Mouse (Mus musculus) forebrain, embryonic 11.5 days (tissue): ENCODE data around the gene Srr. TPM values are rescaled to one million over a fixed set of nuclear protein-coding genes. Genes with fewer than 3 reads are reported as not detected.

Source experiments
- ATAC-seq: fragments of 200-750 bp; cut with Nextera tagmentation; replicated peaks from 2 replicates; pipeline ENCODE4 v1.8.0; 2017; ENCODE audit warnings: moderate TSS enrichment; ENCODE audit not compliant: low FRiP score
- DNase-seq: peaks from one replicate; pipeline ENCODE4 v3.0.0-alpha.2; 2017; ENCODE audit warnings: low spot score
- H3K27ac ChIP-seq: fragments of 300-500 bp; sonication (generic); 2 replicates; pipeline ENCODE4 v1.5.1; 2014; ENCODE audit warnings: low read depth, low read length
- H3K27me3 ChIP-seq: fragments of 300-500 bp; sonication (generic); 2 replicates; pipeline ENCODE4 v1.6.1; 2014; ENCODE audit warnings: mild to moderate bottlenecking, low read length, mixed read lengths; ENCODE audit not compliant: control insufficient read depth, insufficient read depth
- H3K36me3 ChIP-seq: fragments of 300-500 bp; sonication (generic); 2 replicates; pipeline ENCODE4 v1.6.1; 2014; ENCODE audit warnings: mild to moderate bottlenecking, low read length, moderate library complexity, mixed read lengths; ENCODE audit not compliant: control insufficient read depth, insufficient read depth
- H3K4me1 ChIP-seq: fragments of 300-500 bp; sonication (generic); replicated peaks from 2 replicates; pipeline ENCODE4 v1.6.1; 2014; ENCODE audit warnings: low read length, mixed read lengths; ENCODE audit not compliant: control insufficient read depth, insufficient read depth
- H3K4me2 ChIP-seq: fragments of 300-500 bp; sonication (generic); 2 replicates; pipeline ENCODE4 v1.6.1; 2014; ENCODE audit warnings: low read depth, mild to moderate bottlenecking, low read length, moderate library complexity, mixed read lengths; ENCODE audit not compliant: severe bottlenecking
- H3K4me3 ChIP-seq: fragments of 300-500 bp; sonication (generic); 2 replicates; pipeline ENCODE4 v1.5.1; 2014; ENCODE audit warnings: low read depth, low read length
- H3K9ac ChIP-seq: fragments of 300-500 bp; sonication (generic); 2 replicates; pipeline ENCODE4 v1.6.1; 2014; ENCODE audit warnings: low read length
- H3K9me3 ChIP-seq: fragments of 300-500 bp; sonication (generic); 2 replicates; pipeline ENCODE4 v1.6.1; 2016; ENCODE audit warnings: low read length, mixed read lengths; ENCODE audit not compliant: control insufficient read depth
- whole genome bisulfite sequencing: fragments of 180-500 bp; shearing (Covaris S2); extraction: QIAGEN DNeasy Blood & Tissue Kit; methylation state at CpG from one replicate; pipeline ENCODE4 v1.1.7; 2014; 5-methylcytosine and 5-hydroxymethylcytosine counted together
- polyA plus RNA-seq: library from polyadenylated mRNA; unstranded; fragments of >200 nt; fragmentation: Nextera tagmentation; extraction: Ambion mirVana; gene quantifications from 2 replicates; pipeline ENCODE4 v1.2.1, GENCODE M21; 2014

Srr gene
- polyA plus RNA-seq, 1 experiment from 2014 or later: 26.3 TPM

GRCm38 (mm10) chr11:74897678-74898516 lies 27.9 kb downstream of the Srr start, which contains the start of gene Tsr1:
TSS of gene Tsr1 (plus strand) at chr11:74898071.
- H3K27me3 ChIP-seq: no peaks in the 10 kb centered on the region
- peak; percentile 95 for DNase-seq
- H3K36me3 ChIP-seq: peaks cover 3% of the 10 kb centered on the region
- WGBS: under 1% methylated on average over 54 of the region's 54 CpGs
- H3K27ac ChIP-seq: peak within 1 kb of the TSS; percentile 79
- H3K4me3 ChIP-seq: peak within 1 kb of the TSS; percentile 88
- ATAC-seq: peak; percentile 87
- H3K4me1 ChIP-seq: no peaks in the 10 kb centered on the region; the same call in 1 of the 2 replicates
- H3K9ac ChIP-seq: peak within 1 kb of the TSS; percentile 85
- H3K9me3 ChIP-seq: no peaks in the 10 kb centered on the region
- H3K4me2 ChIP-seq: peak within 1 kb of the TSS; percentile 84

DNA sequence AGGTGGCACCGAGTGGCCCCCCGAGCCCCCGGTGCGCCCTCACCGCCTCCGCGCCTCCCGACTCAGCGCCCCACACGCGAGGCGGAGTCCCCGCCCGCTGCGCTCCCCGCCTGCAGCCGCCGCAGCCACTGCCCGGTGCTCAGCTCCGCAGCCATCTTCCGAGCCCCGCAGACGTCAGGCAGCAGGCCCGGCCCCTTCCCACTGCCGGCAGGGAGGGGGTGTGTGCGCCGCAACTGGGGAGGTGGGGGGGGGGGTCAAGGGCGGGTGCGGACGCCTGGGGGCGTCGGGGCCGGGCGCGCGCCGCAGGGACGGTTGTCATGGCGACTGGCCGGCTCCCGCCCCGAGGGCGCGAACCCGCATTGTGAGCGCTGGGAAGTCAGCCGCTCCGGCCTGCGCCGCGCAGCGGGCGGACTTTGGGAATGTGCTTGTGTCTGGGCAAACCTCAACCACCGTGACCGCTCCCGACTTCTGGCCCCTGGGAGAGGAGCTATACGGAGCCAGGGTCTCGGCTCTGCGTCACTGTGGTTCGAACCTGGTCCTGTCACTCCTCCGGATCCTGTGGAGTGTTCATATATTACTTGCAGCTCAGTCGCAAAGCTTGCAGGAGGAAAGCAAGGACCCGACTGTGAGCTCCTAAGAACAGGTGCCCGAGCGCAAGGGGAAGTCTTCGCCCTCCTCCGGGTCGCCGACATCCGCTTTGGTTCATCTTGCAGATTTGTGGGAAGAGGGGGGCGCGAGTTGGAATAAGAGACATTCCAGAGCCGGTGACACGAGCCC lies 28.7 kb downstream of the Srr start, which contains the start of gene Sgsm2:
TSS of gene Sgsm2 (minus strand) at position 160 of the 777 bp plus-strand sequence.
- ATAC-seq: peak; percentile 77
- peak; percentile 92 for DNase-seq
- Histone ChIP-seq H3K36me3 (peaks cover 2% of the 10 kb centered on the region), H3K27ac (peak within 1 kb of the TSS; percentile 79), H3K27me3 (no peaks in the 10 kb centered on the region), H3K4me2 (peak within 1 kb of the TSS; percentile 84), H3K9me3 (no peaks in the 10 kb centered on the region), H3K9ac (peak within 1 kb of the TSS; percentile 85), H3K4me3 (peak within 1 kb of the TSS; percentile 88), H3K4me1 (no peaks in the 10 kb centered on the region; the same call in 1 of the 2 replicates)
- WGBS: 1% methylated on average over 60 of the region's 74 CpGs

DNA sequence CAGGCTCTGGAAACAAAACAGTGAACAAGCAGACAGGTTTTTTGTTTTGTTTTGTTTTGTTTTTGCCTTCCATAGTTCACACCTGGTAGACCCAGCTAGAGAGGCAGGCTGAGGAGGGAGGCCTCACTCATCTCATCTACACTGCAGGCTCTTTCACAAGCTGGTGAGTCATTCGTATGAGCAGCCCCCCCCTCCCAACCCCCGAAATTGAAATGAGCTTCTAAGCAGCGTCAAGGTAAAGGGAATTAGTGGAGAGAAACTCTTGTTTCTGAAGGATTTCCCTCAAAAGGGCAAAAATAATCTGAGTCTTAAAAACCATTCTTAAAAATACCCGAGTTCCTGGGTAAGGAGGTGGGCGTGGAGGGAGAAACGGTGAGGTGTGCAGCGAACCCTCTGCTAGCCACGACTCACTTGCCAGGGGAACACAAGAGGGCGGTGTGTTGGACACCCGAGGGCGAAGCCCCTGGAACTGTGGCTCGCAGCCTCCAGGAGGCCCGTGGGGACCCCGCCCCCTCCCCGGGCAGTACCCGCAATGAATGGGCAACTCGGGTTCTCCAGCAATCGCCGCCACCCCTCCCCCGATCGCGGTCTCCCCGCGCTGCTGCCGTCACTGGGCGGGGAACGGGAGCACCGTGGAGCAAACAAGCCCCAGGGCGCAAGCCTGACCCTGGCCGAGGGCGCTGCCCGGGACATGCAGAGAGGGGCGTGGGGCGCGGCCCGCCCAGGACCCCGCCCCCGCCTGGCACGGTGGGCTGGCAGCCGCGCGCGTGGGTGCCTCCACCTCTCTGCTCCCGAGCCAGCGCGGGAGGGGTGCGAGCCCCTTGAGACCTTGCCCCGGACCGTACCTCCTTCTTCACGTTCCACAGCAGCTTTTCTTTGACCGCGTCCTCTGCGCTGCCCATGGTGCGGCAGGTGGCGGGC lies 29.5 kb downstream of the Srr start:
- Histone ChIP-seq H3K4me2 (peak overlapping the region; percentile 84), H3K9ac (peak overlapping the region; percentile 85), H3K36me3 (no peaks in the 10 kb centered on the region; the same call in 1 of the 2 replicates), H3K27ac (peak overlapping the region; percentile 79), H3K4me3 (peak overlapping the region; percentile 88), H3K27me3 (no peaks in the 10 kb centered on the region), H3K4me1 (no peaks in the 10 kb centered on the region; the same call in 1 of the 2 replicates), H3K9me3 (no peaks in the 10 kb centered on the region)
- WGBS: under 1% methylated on average over 48 of the region's 55 CpGs
- DNase-seq (peak; percentile 86), ATAC-seq (peak; percentile 65)

DNA sequence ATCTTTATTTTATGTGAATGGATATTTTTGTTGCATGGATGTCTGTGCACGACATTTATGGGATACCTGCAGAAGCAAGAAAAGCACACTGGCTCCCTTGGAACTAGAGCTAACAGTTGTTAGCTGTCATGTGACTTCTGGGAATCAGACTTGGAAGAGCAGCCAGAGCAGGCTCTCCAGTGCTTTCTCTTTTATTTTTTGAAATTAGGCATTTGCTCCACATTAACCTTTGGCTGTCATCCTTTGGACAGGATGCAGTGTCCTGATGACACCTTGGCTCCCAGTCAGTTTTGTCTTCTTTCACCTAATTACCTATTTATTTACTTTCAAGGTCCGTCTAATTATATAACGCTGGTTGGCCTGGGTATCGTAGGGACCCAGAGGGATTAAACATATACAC lies 31.1 kb downstream of the Srr start:
- Histone ChIP-seq H3K9me3 (no peaks in the 10 kb centered on the region), H3K36me3 (no peaks in the 10 kb centered on the region), H3K27me3 (no peaks in the 10 kb centered on the region), H3K9ac (no peak overlapping the region), H3K27ac (no peak overlapping the region), H3K4me1 (no peaks in the 10 kb centered on the region), H3K4me2 (no peak overlapping the region), H3K4me3 (no peak overlapping the region)
- no peak for ATAC-seq
- DNase-seq: no peak
- 92% methylated on average over 4 of the region's 4 CpGs for WGBS

- Histone ChIP-seq H3K9me3 (no peaks in the 10 kb centered on the region), H3K27ac (no peak overlapping the region), H3K4me2 (no peak overlapping the region), H3K9ac (no peak overlapping the region), H3K4me3 (no peak overlapping the region), H3K4me1 (no peaks in the 10 kb centered on the region), H3K27me3 (no peaks in the 10 kb centered on the region), H3K36me3 (no peaks in the 10 kb centered on the region)
- ATAC-seq: no peak
- 93% methylated on average over 10 of the region's 10 CpGs for WGBS
- no peak for DNase-seq
Observed at GRCm38 (mm10) chr11:74883098-74883497, 42.6 kb downstream of the Srr start.

DNA sequence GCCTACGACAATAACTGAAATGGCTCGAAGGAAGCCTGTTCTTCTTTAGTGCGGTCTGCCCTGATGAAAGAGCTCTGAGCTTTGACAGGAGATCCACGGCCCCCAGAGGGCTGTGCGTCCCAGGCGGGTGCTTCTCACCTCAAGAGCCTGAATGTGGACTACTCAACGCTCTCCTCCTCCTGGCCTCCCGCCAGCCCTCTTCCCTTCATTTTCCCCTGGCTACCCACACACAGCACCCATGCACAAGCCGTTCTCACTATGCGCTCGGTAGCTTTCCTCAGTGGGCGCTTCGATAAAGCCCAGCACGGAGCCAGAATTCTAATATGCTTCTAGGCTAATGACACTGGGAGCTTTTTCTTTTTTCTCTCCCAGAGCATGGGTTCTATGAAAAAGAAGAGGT lies 43.8 kb downstream of the Srr start:
- Histone ChIP-seq H3K27ac (no peak overlapping the region), H3K4me3 (no peak overlapping the region), H3K4me1 (no peaks in the 10 kb centered on the region), H3K9ac (no peak overlapping the region), H3K9me3 (no peaks in the 10 kb centered on the region), H3K27me3 (no peaks in the 10 kb centered on the region), H3K36me3 (no peaks in the 10 kb centered on the region), H3K4me2 (no peak overlapping the region)
- ATAC-seq (no peak), DNase-seq (no peak)
- 80% methylated on average over 14 of the region's 14 CpGs for WGBS

DNA sequence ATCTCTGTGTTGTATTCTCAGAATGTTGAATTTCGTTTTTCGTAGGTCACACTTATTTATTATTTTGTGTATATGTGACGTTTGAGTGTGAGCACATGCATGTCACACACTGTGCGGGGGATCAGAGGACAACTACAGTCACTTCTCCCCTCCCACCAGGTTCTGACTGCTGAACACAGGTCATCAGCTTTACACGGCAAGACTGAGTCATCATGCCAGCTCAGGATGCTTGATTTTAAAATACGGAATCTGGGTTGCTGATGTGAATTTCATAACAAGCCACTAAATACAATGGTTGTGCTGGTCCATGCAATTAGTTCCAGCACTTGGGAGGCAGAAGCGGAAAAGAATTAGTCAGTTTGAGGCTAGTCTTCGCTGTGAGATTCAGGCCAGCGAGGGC lies 44.7 kb downstream of the Srr start:
- H3K27ac ChIP-seq: no peak overlapping the region
- DNase-seq (no peak), ATAC-seq (no peak)
- no peaks in the 10 kb centered on the region; the same call in 1 of the 2 replicates for H3K4me1 ChIP-seq
- no peaks in the 10 kb centered on the region for H3K9me3 ChIP-seq
- H3K36me3 ChIP-seq: no peaks in the 10 kb centered on the region
- no peak overlapping the region for H3K4me2 ChIP-seq
- H3K4me3 ChIP-seq: no peak overlapping the region
- WGBS: 91% methylated on average over 9 of the region's 9 CpGs
- H3K27me3 ChIP-seq: no peaks in the 10 kb centered on the region
- H3K9ac ChIP-seq: no peak overlapping the region

DNA sequence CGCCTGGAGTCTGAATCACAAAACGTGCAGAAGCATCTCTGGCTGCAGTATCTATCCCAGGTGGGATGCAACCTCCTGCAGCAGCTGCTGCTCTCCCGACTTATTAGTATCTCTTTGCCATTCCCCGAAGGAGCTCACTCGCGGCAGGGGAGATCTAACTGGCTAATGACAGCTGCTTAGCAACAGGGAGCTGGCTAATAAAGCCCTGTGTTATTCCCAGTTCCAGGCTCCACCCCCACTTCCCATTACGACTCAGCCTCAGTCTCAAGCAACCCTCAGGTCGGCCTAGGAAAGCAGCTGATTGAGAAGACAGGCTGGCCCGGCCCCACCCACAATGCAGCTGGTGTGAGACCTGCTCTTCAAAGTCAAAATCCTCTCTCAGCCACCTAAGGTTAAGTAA lies 48.9 kb downstream of the Srr start:
- DNase-seq (peak; percentile 83), ATAC-seq (peak; percentile 93)
- Histone ChIP-seq H3K9ac (no peak overlapping the region), H3K4me1 (no peaks in the 10 kb centered on the region; the same call in 1 of the 2 replicates), H3K36me3 (no peaks in the 10 kb centered on the region), H3K27ac (peak overlapping the region; percentile 38), H3K9me3 (no peaks in the 10 kb centered on the region), H3K4me3 (no peak overlapping the region), H3K27me3 (no peaks in the 10 kb centered on the region), H3K4me2 (peak overlapping the region; percentile 11; the same call in 1 of the 2 replicates)
- 2% methylated on average over 9 of the region's 9 CpGs for WGBS
